Mouse (Mus musculus) embryonic facial prominence, embryonic 15.5 days (tissue): Measurements from ENCODE around the gene Gm45213. TPM values are rescaled to one million over a fixed set of nuclear protein-coding genes. Genes with fewer than 3 reads are reported as not detected.
A peak's percentile ranks its signal among the peaks of the same experiment; 100 is the strongest.

Experiments
- ATAC-seq: fragments of 200-750 bp; cut with Nextera tagmentation; 2 replicates; pipeline ENCODE4 v1.8.0; 2017; ENCODE audit warnings: low read depth, moderate TSS enrichment; ENCODE audit not compliant: insufficient number of reproducible peaks, low FRiP score, low TSS enrichment
- H3K27ac ChIP-seq: fragments of 300-500 bp; sonication (generic); replicated peaks from 2 replicates; pipeline ENCODE4 v1.5.1; 2015; ENCODE audit warnings: mild to moderate bottlenecking, inconsistent platforms
- H3K27me3 ChIP-seq: fragments of 300-500 bp; sonication (generic); 2 replicates; pipeline ENCODE4 v1.6.1; 2015; ENCODE audit warnings: inconsistent platforms
- H3K36me3 ChIP-seq: fragments of 300-500 bp; sonication (generic); 2 replicates; pipeline ENCODE4 v1.6.1; 2015; ENCODE audit warnings: mild to moderate bottlenecking, inconsistent platforms
- H3K4me1 ChIP-seq: fragments of 300-500 bp; sonication (generic); 2 replicates; pipeline ENCODE4 v1.6.1; 2015; ENCODE audit warnings: inconsistent platforms
- H3K4me2 ChIP-seq: fragments of 300-500 bp; sonication (generic); replicated peaks from 2 replicates; pipeline ENCODE4 v1.6.1; 2015; ENCODE audit warnings: mild to moderate bottlenecking, inconsistent platforms
- H3K4me3 ChIP-seq: fragments of 300-500 bp; sonication (generic); replicated peaks from 2 replicates; pipeline ENCODE4 v1.5.1; 2015; ENCODE audit warnings: mild to moderate bottlenecking, inconsistent platforms
- H3K9ac ChIP-seq: fragments of 300-500 bp; sonication (generic); 2 replicates; pipeline ENCODE4 v1.6.1; 2015; ENCODE audit warnings: inconsistent platforms
- H3K9me3 ChIP-seq: fragments of 300-500 bp; sonication (generic); replicated peaks from 2 replicates; pipeline ENCODE4 v1.6.1; 2016; ENCODE audit warnings: inconsistent platforms
- WGBS: fragments of 180-500 bp; shearing (Covaris S2); methylation state at CpG from one replicate; pipeline ENCODE4 v1.1.7; 2015; 5-methylcytosine and 5-hydroxymethylcytosine counted together
- polyA plus RNA-seq: library from polyadenylated mRNA; unstranded; fragments of >200 nt; fragmentation: Nextera tagmentation; extraction: Ambion mirVana; gene quantifications from 2 replicates; pipeline ENCODE4 v1.2.1, GENCODE M21; 2015

Gene Gm45213
- not detected in 2 replicates for polyA plus RNA-seq

- H3K27me3 ChIP-seq = peaks cover 6% of the 10 kb centered on the region; the same call in 1 of the 2 replicates
- 65% methylated on average over 10 of the region's 10 CpGs for WGBS
- H3K9me3 ChIP-seq = no peaks in the 10 kb centered on the region
- H3K4me2 ChIP-seq = no peak within 1 kb of the TSS
- no peak within 1 kb of the TSS for H3K9ac ChIP-seq
- H3K4me1 ChIP-seq = peaks cover 45% of the 10 kb centered on the region
- no peak within 1 kb of the TSS for H3K27ac ChIP-seq
- no peak within 1 kb of the TSS for H3K4me3 ChIP-seq
- ATAC-seq = no peak
- no peaks in the 10 kb centered on the region for H3K36me3 ChIP-seq
These were observed at the start of gene Gm45213 for GRCm38 (mm10) chr7:66043552-66044459. Gm45213 (plus strand) TSS chr7:66043602.

GRCm38 (mm10) chr7:66001035-66001754, 42.2 kb upstream of the Gm45213 start:
- Histone ChIP-seq H3K9me3 (no peaks in the 10 kb centered on the region), H3K27me3 (no peaks in the 10 kb centered on the region), H3K9ac (no peak overlapping the region), H3K27ac (0 out of 2 replicates have a peak overlapping the region, but pooled peaks have one; percentile 44), H3K4me3 (no peak overlapping the region), H3K36me3 (0 out of 2 replicates have a peak, but pooled peaks cover 2% of the 10 kb centered on the region), H3K4me1 (peaks cover 8% of the 10 kb centered on the region; the same call in 1 of the 2 replicates), H3K4me2 (no peak overlapping the region)
- no peak for ATAC-seq
- WGBS = 70% methylated on average over 16 of the region's 16 CpGs

DNA sequence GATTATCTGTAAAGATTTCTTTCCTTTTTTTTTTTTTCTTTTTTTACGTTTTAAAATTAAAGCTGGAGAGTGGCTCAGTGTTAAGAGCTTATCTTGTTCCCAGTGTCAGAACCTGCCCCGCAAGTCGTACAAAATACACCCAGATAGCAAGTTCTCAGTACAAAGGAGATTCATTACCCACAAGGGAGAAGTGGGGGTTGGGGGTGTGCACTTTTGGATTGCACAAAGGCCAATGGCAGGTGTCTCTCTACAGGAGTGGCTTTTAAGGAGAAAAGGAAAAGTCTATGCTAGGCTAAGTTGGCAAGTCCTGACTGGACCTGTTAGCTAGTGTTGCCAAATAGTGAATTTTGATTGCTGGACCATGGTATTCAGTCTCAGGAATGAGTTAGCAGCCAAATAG, 41.6 kb upstream of the Gm45213 start:
- H3K4me2 ChIP-seq = no peak overlapping the region
- H3K4me1 ChIP-seq = peaks cover 8% of the 10 kb centered on the region; the same call in 1 of the 2 replicates
- H3K9me3 ChIP-seq = no peaks in the 10 kb centered on the region
- no peak for ATAC-seq
- no peaks in the 10 kb centered on the region for H3K27me3 ChIP-seq
- H3K27ac ChIP-seq = 0 out of 2 replicates have a peak overlapping the region, but pooled peaks have one; percentile 44
- WGBS = 55% methylated on average over 3 of the region's 3 CpGs
- no peak overlapping the region for H3K9ac ChIP-seq
- H3K4me3 ChIP-seq = no peak overlapping the region
- H3K36me3 ChIP-seq = 0 out of 2 replicates have a peak, but pooled peaks cover 2% of the 10 kb centered on the region

DNA sequence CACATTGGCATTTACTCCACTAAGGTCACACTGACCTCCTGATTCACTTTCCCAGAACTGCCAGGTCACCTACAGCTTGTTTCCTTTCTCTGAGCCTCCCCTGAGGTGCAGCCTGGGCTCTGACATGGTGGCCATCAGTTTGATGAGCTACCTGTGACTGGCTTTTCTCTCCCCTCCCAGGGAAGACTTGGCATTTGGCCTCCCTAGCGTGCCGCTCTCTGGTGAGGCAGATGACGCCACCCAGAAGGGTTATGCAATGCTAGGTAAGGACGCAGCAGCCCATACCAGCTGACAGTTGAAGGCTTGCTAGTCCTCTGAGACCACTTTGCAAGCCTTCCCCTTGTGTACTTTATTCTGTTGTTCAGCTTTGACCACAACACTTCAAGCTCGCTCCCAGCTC, 40.0 kb upstream of the Gm45213 start:
- ATAC-seq = no peak
- Histone ChIP-seq H3K27ac (no peak overlapping the region; the same call in 1 of the 2 replicates), H3K4me3 (no peak overlapping the region), H3K36me3 (0 out of 2 replicates have a peak, but pooled peaks cover 2% of the 10 kb centered on the region), H3K4me1 (peaks cover 10% of the 10 kb centered on the region; the same call in 1 of the 2 replicates), H3K4me2 (no peak overlapping the region), H3K27me3 (no peaks in the 10 kb centered on the region), H3K9me3 (no peaks in the 10 kb centered on the region), H3K9ac (no peak overlapping the region)
- 67% methylated on average over 5 of the region's 5 CpGs for WGBS

DNA sequence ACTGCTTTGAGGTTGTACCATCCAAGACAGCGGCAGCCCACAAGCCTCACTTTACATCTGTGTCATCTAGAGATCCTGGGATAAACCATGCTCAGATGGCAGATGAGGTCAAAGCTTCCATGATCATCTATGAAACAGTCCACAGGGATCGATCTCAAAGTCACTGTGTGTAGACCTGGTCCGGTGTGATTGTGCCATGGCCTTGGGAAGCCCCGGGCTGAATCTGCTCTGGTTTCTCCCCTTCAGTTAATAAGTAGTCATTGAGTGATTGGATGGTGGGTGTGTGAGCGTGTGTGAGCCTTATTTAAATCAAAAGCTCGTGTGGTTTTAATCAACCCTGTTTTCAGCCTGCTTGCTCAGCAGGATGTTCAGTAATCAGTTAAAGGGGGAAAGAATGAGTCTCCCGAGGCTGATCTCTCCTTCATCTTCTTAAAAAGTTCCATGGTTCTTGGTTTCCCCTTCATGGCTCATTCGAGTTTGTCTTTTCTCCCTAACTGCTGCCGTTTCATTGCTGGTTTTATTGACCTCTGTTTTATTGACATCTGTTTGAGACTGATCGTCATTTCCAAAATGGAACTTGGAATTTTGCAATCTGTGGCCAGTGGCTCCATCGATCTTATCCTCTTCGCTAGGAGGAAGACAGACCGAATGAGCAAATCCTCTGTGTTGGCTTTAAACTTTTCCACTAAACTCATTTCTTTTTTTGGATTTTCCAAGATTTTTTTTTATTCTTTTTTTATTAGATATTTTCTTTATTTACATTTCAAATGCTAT, 39.4 kb upstream of the Gm45213 start:
- Histone ChIP-seq H3K4me3 (no peak overlapping the region), H3K27me3 (no peaks in the 10 kb centered on the region), H3K9me3 (no peaks in the 10 kb centered on the region), H3K9ac (no peak overlapping the region), H3K36me3 (0 out of 2 replicates have a peak, but pooled peaks cover 2% of the 10 kb centered on the region), H3K4me2 (no peak overlapping the region), H3K27ac (no peak overlapping the region), H3K4me1 (peaks cover 12% of the 10 kb centered on the region; the same call in 1 of the 2 replicates)
- 41% methylated on average over 13 of the region's 13 CpGs for WGBS
- no peak for ATAC-seq

- Histone ChIP-seq H3K9me3 (no peaks in the 10 kb centered on the region), H3K9ac (no peak overlapping the region), H3K36me3 (no peaks in the 10 kb centered on the region), H3K4me2 (no peak overlapping the region), H3K27ac (no peak overlapping the region), H3K27me3 (no peaks in the 10 kb centered on the region), H3K4me1 (peaks cover 16% of the 10 kb centered on the region; the same call in 1 of the 2 replicates), H3K4me3 (no peak overlapping the region)
- no peak for ATAC-seq
- WGBS = 85% methylated on average over 10 of the region's 10 CpGs
These were observed 38.3 kb upstream of the Gm45213 start for GRCm38 (mm10) chr7:66005066-66005465.

DNA sequence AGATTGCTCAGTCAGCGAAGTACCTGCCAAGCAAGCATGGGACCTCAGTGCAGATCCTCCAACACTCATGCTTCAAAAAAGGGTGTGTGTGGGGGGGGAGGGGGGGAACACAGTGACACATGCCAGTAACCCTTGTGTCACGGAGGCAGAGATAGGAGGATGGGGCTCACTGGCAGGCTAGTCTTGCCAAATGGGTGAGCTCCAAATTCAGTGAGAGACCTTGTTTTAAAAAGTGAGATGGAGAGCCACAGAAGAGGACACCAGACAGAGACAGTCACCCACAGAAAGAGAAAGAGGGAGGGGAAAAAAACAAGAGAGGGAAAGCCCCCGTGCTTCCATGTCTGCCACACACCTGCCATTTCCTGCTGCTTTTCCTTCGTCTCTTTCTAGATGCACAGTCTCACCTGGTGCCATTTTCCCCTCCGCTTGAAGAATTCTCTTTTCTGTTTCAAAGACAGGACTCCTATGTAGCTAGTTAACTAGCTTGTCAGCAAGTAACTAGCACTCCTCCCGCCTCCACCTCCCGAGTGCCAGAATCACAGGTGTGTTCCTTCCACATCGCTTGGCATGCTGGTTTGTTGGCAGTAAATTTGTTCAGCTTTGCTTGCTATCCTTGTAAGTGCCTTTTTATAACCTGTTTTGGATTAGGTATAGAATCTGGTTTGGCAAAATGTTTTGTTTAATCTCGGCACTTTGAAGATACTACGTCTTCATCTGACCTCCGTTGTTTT, 35.1 kb upstream of the Gm45213 start:
- Histone ChIP-seq H3K36me3 (no peaks in the 10 kb centered on the region), H3K9me3 (no peaks in the 10 kb centered on the region), H3K4me3 (no peak overlapping the region), H3K27ac (peak overlapping the region; percentile 48; the same call in 1 of the 2 replicates), H3K27me3 (no peaks in the 10 kb centered on the region), H3K9ac (no peak overlapping the region), H3K4me2 (peak overlapping the region; percentile 21), H3K4me1 (peaks cover 35% of the 10 kb centered on the region)
- WGBS = 59% methylated on average over 11 of the region's 11 CpGs
- no peak for ATAC-seq

GRCm38 (mm10) chr7:66008892-66009273, 34.5 kb upstream of the Gm45213 start:
- Histone ChIP-seq H3K4me2 (peak overlapping the region; percentile 21), H3K27me3 (no peaks in the 10 kb centered on the region), H3K27ac (peak overlapping the region; percentile 48; the same call in 1 of the 2 replicates), H3K4me3 (peak overlapping the region; percentile 10; the same call in 1 of the 2 replicates), H3K9me3 (no peaks in the 10 kb centered on the region), H3K4me1 (peaks cover 32% of the 10 kb centered on the region), H3K9ac (no peak overlapping the region), H3K36me3 (no peaks in the 10 kb centered on the region)
- WGBS = 34% methylated on average over 16 of the region's 16 CpGs
- peak; percentile 69; the same call in 1 of the 2 replicates for ATAC-seq

GRCm38 (mm10) chr7:66010518-66010917, 32.9 kb upstream of the Gm45213 start:
- Histone ChIP-seq H3K4me3 (no peak overlapping the region), H3K4me1 (peaks cover 31% of the 10 kb centered on the region), H3K9me3 (no peaks in the 10 kb centered on the region), H3K36me3 (no peaks in the 10 kb centered on the region), H3K27me3 (no peaks in the 10 kb centered on the region), H3K9ac (no peak overlapping the region), H3K27ac (no peak overlapping the region), H3K4me2 (no peak overlapping the region)
- WGBS = 65% methylated on average over 6 of the region's 6 CpGs
- ATAC-seq = no peak

GRCm38 (mm10) chr7:66027747-66028146, 15.7 kb upstream of the Gm45213 start:
- ATAC-seq = no peak
- no peak overlapping the region for H3K27ac ChIP-seq
- H3K27me3 ChIP-seq = peaks cover 5% of the 10 kb centered on the region; the same call in 1 of the 2 replicates
- H3K4me3 ChIP-seq = no peak overlapping the region
- H3K9ac ChIP-seq = no peak overlapping the region
- H3K4me1 ChIP-seq = peaks cover 9% of the 10 kb centered on the region; the same call in 1 of the 2 replicates
- H3K36me3 ChIP-seq = no peaks in the 10 kb centered on the region
- H3K9me3 ChIP-seq = no peaks in the 10 kb centered on the region
- no peak overlapping the region for H3K4me2 ChIP-seq
- 86% methylated on average over 2 of the region's 2 CpGs for WGBS
